Mouse (Mus musculus): Measurements from ENCODE around the gene Glis3. TPM values are rescaled to one million over a fixed set of nuclear protein-coding genes. Genes with fewer than 3 reads are reported as not detected.

Glis3 gene
- polyA plus RNA-seq, 1 experiment from 2014 or later, result 0.36 TPM

DNA sequence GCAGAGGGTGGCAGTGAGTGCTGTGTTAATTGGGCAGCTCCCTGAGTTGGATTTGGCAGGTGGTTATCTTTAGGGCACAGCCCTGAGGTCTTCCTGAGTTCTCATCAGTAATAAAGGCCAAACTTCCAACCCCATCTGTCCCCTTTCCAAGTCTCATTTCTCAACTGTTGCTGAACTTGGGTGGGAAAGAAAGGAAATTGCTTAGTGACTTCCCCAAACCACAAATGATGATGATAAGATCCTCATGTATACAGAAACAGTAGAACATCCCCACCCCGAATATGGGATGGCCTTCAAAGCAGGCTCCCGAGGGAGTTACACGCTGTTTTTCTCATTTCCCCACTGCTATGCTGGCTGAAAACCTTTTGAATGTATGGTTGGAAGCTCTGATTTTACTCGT is 34.8 kb upstream of the Glis3 start:
- WGBS (ENCODE audit: insufficient replicate concordance), result 63% methylated on average over 4 of the region's 4 CpGs

DNA sequence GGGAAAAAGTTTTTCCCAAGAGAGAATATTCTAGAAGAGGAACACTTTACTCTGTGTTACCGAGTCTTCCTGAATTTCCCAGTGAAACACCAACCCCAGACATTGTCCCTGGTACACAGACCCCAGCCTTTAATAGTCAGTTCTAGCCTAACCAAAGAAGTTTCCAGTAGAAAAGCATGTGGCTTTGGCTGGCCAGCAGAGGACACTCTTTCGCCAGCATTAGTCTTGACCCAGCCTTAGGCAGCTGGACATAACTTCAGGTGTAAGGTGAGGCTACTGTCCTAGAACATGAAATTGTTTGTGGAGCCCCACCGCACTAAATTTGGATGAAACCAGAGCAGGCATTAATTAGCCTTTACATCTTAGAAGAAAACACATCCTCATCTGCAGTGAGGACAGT is 17.8 kb upstream of the Glis3 start:
- H3K4me1 ChIP-seq (ENCODE audit: insufficient read depth), result no peaks in the 10 kb centered on the region
- 69% methylated on average over 3 of the region's 3 CpGs for WGBS (ENCODE audit: insufficient replicate concordance)
- DNase-seq (no peak), ATAC-seq (no peak)
- no peak overlapping the region for H3K27ac ChIP-seq (ENCODE audit: low read depth)
- peak; percentile 36 for TF ChIP-seq CTCF (IDR thresholded peaks at IDR 0.05; ENCODE audit: low read depth)
- TF ChIP-seq EP300 (IDR thresholded peaks at IDR 0.05; ENCODE audit: low read depth), result no peak
- no peak overlapping the region for H3K4me3 ChIP-seq (ENCODE audit: low read depth, low read length)
- no peak overlapping the region for H3K4me2 ChIP-seq (ENCODE audit: low read depth, low read length)
- H3K9ac ChIP-seq (replicated peaks), result no peak overlapping the region
- no peaks in the 10 kb centered on the region for H3K36me3 ChIP-seq (replicated peaks; ENCODE audit: insufficient read depth, low read length)
- H3K9me3 ChIP-seq (ENCODE audit: low read length), result no peaks in the 10 kb centered on the region
- H3K27me3 ChIP-seq (ENCODE audit: insufficient read depth, low read length), result no peaks in the 10 kb centered on the region

More for the DNA sequence above, 34.8 kb upstream of the Glis3 start:
- no peak for TF ChIP-seq CTCF (IDR thresholded peaks at IDR 0.05; ENCODE audit: low read depth)
- Histone ChIP-seq H3K36me3 (replicated peaks; ENCODE audit: insufficient read depth, low read length) (no peaks in the 10 kb centered on the region), H3K9me3 (ENCODE audit: low read length) (no peaks in the 10 kb centered on the region), H3K4me2 (ENCODE audit: low read depth, low read length) (no peak overlapping the region), H3K4me1 (ENCODE audit: insufficient read depth) (no peaks in the 10 kb centered on the region), H3K27me3 (ENCODE audit: insufficient read depth, low read length) (no peaks in the 10 kb centered on the region), H3K27ac (ENCODE audit: low read depth) (no peak overlapping the region), H3K9ac (replicated peaks) (no peak overlapping the region), H3K4me3 (ENCODE audit: low read depth, low read length) (no peak overlapping the region)
- DNase-seq (no peak), ATAC-seq (no peak)

DNA sequence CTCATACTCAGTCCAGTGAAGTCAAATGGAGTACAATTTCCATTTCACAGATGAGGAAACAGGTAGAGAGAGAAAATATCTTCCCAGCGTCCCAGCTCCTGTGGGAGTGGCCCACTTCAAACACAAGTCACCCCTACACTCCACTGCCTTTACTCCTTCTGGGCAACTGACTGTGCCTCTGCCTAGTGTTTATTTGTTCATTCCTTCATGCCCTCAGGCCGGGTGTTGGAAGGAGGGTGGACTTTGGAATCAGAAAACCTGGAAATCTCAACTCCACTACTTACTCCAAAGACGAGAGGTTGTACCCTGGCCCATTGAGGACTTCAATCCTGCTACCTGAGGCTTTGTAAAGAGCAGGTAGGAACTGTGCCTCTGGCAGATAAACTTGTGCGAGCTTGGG is 6.5 kb upstream of the Glis3 start:
- H3K4me2 ChIP-seq (ENCODE audit: low read depth, low read length), result no peak overlapping the region
- no peak overlapping the region for H3K27ac ChIP-seq (ENCODE audit: low read depth)
- DNase-seq, result no peak
- H3K9ac ChIP-seq (replicated peaks), result no peak overlapping the region
- no peak overlapping the region for H3K4me3 ChIP-seq (ENCODE audit: low read depth, low read length)
- 49% methylated on average over 4 of the region's 4 CpGs for WGBS (ENCODE audit: insufficient replicate concordance)
- TF ChIP-seq EP300 (IDR thresholded peaks at IDR 0.05; ENCODE audit: low read depth) (no peak), CTCF (IDR thresholded peaks at IDR 0.05; ENCODE audit: low read depth) (no peak)
- no peaks in the 10 kb centered on the region for H3K9me3 ChIP-seq (ENCODE audit: low read length)
- ATAC-seq, result no peak
- no peaks in the 10 kb centered on the region for H3K4me1 ChIP-seq (ENCODE audit: insufficient read depth)
- 0 out of 2 replicates have a peak, but pooled peaks cover 2% of the 10 kb centered on the region for H3K27me3 ChIP-seq (ENCODE audit: insufficient read depth, low read length)
- H3K36me3 ChIP-seq (replicated peaks; ENCODE audit: insufficient read depth, low read length), result no peaks in the 10 kb centered on the region

DNA sequence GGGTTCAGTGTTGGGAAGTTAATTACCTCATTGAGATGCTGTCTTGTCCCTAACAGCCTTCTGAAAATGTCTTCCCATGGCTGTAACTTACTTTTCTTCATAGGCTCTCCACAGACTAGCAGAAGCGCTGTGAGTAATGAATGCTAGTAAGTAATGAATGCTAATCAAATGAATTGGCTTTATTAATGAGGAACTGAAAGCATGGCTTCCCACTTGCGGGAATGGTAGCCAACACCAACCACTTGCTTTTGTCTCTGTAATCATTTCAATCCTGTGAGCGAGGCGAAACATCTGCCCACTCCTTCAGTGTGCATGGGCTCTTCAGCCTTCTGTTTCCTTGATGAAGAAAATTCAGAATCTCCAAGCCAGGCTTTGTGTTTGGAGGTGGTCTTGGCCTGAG is 5.6 kb upstream of the Glis3 start:
- Histone ChIP-seq H3K36me3 (replicated peaks; ENCODE audit: insufficient read depth, low read length) (no peaks in the 10 kb centered on the region), H3K4me3 (ENCODE audit: low read depth, low read length) (no peak overlapping the region), H3K4me1 (ENCODE audit: insufficient read depth) (no peaks in the 10 kb centered on the region), H3K27ac (ENCODE audit: low read depth) (no peak overlapping the region), H3K27me3 (ENCODE audit: insufficient read depth, low read length) (peaks cover 6% of the 10 kb centered on the region), H3K9me3 (ENCODE audit: low read length) (no peaks in the 10 kb centered on the region), H3K9ac (replicated peaks) (no peak overlapping the region), H3K4me2 (ENCODE audit: low read depth, low read length) (no peak overlapping the region)
- TF ChIP-seq CTCF (IDR thresholded peaks at IDR 0.05; ENCODE audit: low read depth), result no peak
- no peak for TF ChIP-seq EP300 (IDR thresholded peaks at IDR 0.05; ENCODE audit: low read depth)
- DNase-seq (no peak), ATAC-seq (no peak)
- 79% methylated on average over 4 of the region's 4 CpGs for whole genome bisulfite sequencing (ENCODE audit: insufficient replicate concordance)

DNA sequence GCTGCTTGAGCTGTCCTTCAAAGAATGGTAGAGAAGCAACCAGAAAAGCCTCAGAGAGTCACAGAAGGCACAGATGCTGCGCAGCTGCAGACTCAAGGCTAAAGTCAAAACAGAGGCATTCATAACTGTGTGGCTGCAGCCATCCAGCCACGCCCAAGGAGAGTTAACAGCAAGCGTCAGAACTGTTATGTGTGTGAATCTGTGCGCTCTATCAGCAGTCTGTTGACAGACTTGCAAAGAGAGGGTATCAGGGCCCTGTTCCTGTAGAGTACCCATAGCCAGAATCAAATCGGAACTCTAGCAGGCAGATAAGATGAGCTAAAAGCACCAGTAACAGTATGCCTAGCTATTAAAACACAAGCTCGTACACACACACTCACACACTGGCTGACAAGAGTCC is 4.5 kb upstream of the Glis3 start:
- DNase-seq, result no peak

DNA sequence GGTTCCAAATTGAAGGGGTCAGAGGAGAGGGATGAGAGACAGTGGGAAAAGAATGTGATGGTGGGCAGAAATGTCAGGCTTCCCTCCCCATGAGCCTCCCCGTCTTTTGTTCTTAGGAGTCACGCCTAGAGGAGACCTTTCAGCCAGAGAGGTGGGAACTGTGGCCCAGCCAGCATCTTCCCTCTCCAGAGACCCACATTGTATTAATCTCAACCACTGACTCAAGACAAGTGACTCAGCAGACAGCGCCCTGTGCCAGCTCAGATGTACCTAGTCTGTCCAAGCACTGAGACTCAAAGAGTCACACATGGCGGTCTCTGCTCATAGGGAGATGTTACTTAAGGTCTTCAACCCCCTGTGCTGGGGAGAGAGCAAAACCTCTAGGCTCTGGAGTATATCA is 3.5 kb upstream of the Glis3 start:
- H3K4me1 ChIP-seq (ENCODE audit: insufficient read depth), result peaks cover 13% of the 10 kb centered on the region
- no peak overlapping the region for H3K9ac ChIP-seq (replicated peaks)
- H3K4me3 ChIP-seq (ENCODE audit: low read depth, low read length), result no peak overlapping the region
- no peak for DNase-seq
- peaks cover 27% of the 10 kb centered on the region for H3K27me3 ChIP-seq (ENCODE audit: insufficient read depth, low read length)
- H3K4me2 ChIP-seq (ENCODE audit: low read depth, low read length), result no peak overlapping the region
- ATAC-seq, result no peak
- H3K9me3 ChIP-seq (ENCODE audit: low read length), result no peaks in the 10 kb centered on the region
- H3K36me3 ChIP-seq (replicated peaks; ENCODE audit: insufficient read depth, low read length), result no peaks in the 10 kb centered on the region
- no peak for TF ChIP-seq CTCF (IDR thresholded peaks at IDR 0.05; ENCODE audit: low read depth)
- no peak for TF ChIP-seq EP300 (IDR thresholded peaks at IDR 0.05; ENCODE audit: low read depth)
- WGBS (ENCODE audit: insufficient replicate concordance), result 75% methylated on average over 4 of the region's 4 CpGs
- no peak overlapping the region for H3K27ac ChIP-seq (ENCODE audit: low read depth)

More for the DNA sequence above, 4.5 kb upstream of the Glis3 start:
- H3K9me3 ChIP-seq (ENCODE audit: low read length), result no peaks in the 10 kb centered on the region
- no peak overlapping the region for H3K9ac ChIP-seq (replicated peaks)
- H3K27ac ChIP-seq (ENCODE audit: low read depth), result no peak overlapping the region
- H3K4me1 ChIP-seq (ENCODE audit: insufficient read depth), result peaks cover 6% of the 10 kb centered on the region
- H3K36me3 ChIP-seq (replicated peaks; ENCODE audit: insufficient read depth, low read length), result no peaks in the 10 kb centered on the region
- no peak for TF ChIP-seq EP300 (IDR thresholded peaks at IDR 0.05; ENCODE audit: low read depth)
- no peak for TF ChIP-seq CTCF (IDR thresholded peaks at IDR 0.05; ENCODE audit: low read depth)
- no peak overlapping the region for H3K4me3 ChIP-seq (ENCODE audit: low read depth, low read length)
- H3K4me2 ChIP-seq (ENCODE audit: low read depth, low read length), result no peak overlapping the region
- H3K27me3 ChIP-seq (ENCODE audit: insufficient read depth, low read length), result peaks cover 17% of the 10 kb centered on the region
- ATAC-seq, result no peak
- WGBS (ENCODE audit: insufficient replicate concordance), result 68% methylated on average over 6 of the region's 6 CpGs

DNA sequence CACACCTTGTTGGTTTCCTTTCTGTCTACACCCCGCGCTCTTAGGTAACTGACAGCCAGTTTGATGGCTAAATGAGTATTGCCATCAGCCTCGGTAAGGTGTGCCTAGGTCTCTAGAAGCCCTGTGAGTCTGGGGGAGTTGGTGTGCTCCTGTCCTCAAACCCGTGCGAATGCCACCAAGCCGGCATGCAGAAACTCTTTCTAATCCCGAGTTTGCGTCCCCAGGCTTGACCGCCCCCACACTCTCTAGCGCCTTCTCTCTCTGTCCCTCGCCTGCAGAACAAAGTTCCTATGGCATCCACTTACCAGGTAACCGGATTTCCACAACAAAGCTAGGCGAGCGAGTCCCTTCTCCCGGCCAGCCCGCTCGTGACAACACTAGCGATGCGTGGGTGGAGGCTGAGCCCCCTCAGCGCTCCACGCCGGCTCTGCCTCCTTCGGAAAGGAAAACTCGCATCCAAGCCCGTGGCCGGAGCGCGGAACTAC is 544 bp downstream of the Glis3 start:
- H3K9me3 ChIP-seq (ENCODE audit: low read length), result no peaks in the 10 kb centered on the region
- peaks cover 21% of the 10 kb centered on the region for H3K4me1 ChIP-seq (ENCODE audit: insufficient read depth)
- no peaks in the 10 kb centered on the region for H3K36me3 ChIP-seq (replicated peaks; ENCODE audit: insufficient read depth, low read length)
- peak overlapping the region; percentile 93 for H3K4me2 ChIP-seq (ENCODE audit: low read depth, low read length)
- peaks cover 32% of the 10 kb centered on the region for H3K27me3 ChIP-seq (ENCODE audit: insufficient read depth, low read length)
- no peak for DNase-seq
- WGBS (ENCODE audit: insufficient replicate concordance), result 0% methylated on average over 27 of the region's 28 CpGs
- peak overlapping the region; percentile 42 for H3K9ac ChIP-seq (replicated peaks)
- H3K27ac ChIP-seq (ENCODE audit: low read depth), result no peak overlapping the region
- TF ChIP-seq CTCF (IDR thresholded peaks at IDR 0.05; ENCODE audit: low read depth) (no peak), EP300 (IDR thresholded peaks at IDR 0.05; ENCODE audit: low read depth) (no peak)
- H3K4me3 ChIP-seq (ENCODE audit: low read depth, low read length), result peak overlapping the region; percentile 50
- no peak for ATAC-seq
